Mouse (Mus musculus): ENCODE data around the gene Gnb2.

- no peak for TF ChIP-seq EP300 (IDR thresholded peaks at IDR 0.05; ENCODE audit: low read depth)
- TF ChIP-seq CTCF (IDR thresholded peaks at IDR 0.05; ENCODE audit: low read depth): no peak
These were observed 1.5 kb upstream of the Gnb2 start for GRCm38 (mm10) chr5:137534762-137535161.

Data from liver, postnatal 0 days (tissue).